Mouse (Mus musculus) right cerebral cortex, postnatal 25 days (tissue): ENCODE measurements around the gene Mrpl37.

Experiments used
- DNase-seq: peaks from one replicate; pipeline ENCODE4 v3.0.0; 2022

Gene Mrpl37

GRCm38 (mm10) chr4:107064394-107065098 lies 2.1 kb downstream of the Mrpl37 start:
- no peak for DNase-seq

- no peak for DNase-seq
Observed at GRCm38 (mm10) chr4:107063214-107063613, 3.5 kb downstream of the Mrpl37 start.

- DNase-seq = no peak
Observed at GRCm38 (mm10) chr4:107061560-107061959, 5.1 kb downstream of the Mrpl37 start.

GRCm38 (mm10) chr4:107058781-107059180 lies 7.9 kb downstream of the Mrpl37 start:
- no peak for DNase-seq

GRCm38 (mm10) chr4:107058346-107058745 lies 8.3 kb downstream of the Mrpl37 start:
- DNase-seq = no peak

GRCm38 (mm10) chr4:107056088-107056487 lies 10.6 kb downstream of the Mrpl37 start:
- no peak for DNase-seq

- DNase-seq = no peak
Observed at GRCm38 (mm10) chr4:107052962-107053553, 13.6 kb downstream of the Mrpl37 start.

- no peak for DNase-seq
Observed at GRCm38 (mm10) chr4:107051889-107052288, 14.8 kb downstream of the Mrpl37 start.

- DNase-seq = no peak
Observed at GRCm38 (mm10) chr4:107048568-107049162, 18.0 kb downstream of the Mrpl37 start.

GRCm38 (mm10) chr4:107047806-107048205 lies 18.9 kb downstream of the Mrpl37 start:
- DNase-seq = no peak

GRCm38 (mm10) chr4:107045188-107045587 lies 21.5 kb downstream of the Mrpl37 start:
- DNase-seq = no peak

GRCm38 (mm10) chr4:107042304-107042703 lies 24.4 kb downstream of the Mrpl37 start:
- no peak for DNase-seq

GRCm38 (mm10) chr4:107039270-107039669 lies 27.4 kb downstream of the Mrpl37 start:
- DNase-seq = no peak

- DNase-seq = peak; percentile 34
Observed at GRCm38 (mm10) chr4:107038303-107038702, 28.4 kb downstream of the Mrpl37 start.

- DNase-seq = no peak
Observed at GRCm38 (mm10) chr4:107036985-107037384, 29.7 kb downstream of the Mrpl37 start.

GRCm38 (mm10) chr4:107035689-107036088 lies 31.0 kb downstream of the Mrpl37 start:
- DNase-seq = no peak

GRCm38 (mm10) chr4:107026451-107026850 lies 40.2 kb downstream of the Mrpl37 start:
- DNase-seq = no peak

GRCm38 (mm10) chr4:107025369-107025768 lies 41.3 kb downstream of the Mrpl37 start:
- DNase-seq = no peak

- no peak for DNase-seq
Observed at GRCm38 (mm10) chr4:107024899-107025298, 41.8 kb downstream of the Mrpl37 start.

GRCm38 (mm10) chr4:107021464-107021863 lies 45.2 kb downstream of the Mrpl37 start:
- DNase-seq = no peak

- DNase-seq = no peak
Observed at GRCm38 (mm10) chr4:107020287-107021000, 46.2 kb downstream of the Mrpl37 start.

GRCm38 (mm10) chr4:107019027-107019426 lies 47.6 kb downstream of the Mrpl37 start:
- DNase-seq = peak; percentile 61

GRCm38 (mm10) chr4:107018521-107018920 lies 48.1 kb downstream of the Mrpl37 start:
- DNase-seq = no peak

GRCm38 (mm10) chr4:107017257-107017656 lies 49.4 kb downstream of the Mrpl37 start:
- DNase-seq = no peak
